Mouse (Mus musculus): ENCODE measurements around the gene Ankrd55.

DNA sequence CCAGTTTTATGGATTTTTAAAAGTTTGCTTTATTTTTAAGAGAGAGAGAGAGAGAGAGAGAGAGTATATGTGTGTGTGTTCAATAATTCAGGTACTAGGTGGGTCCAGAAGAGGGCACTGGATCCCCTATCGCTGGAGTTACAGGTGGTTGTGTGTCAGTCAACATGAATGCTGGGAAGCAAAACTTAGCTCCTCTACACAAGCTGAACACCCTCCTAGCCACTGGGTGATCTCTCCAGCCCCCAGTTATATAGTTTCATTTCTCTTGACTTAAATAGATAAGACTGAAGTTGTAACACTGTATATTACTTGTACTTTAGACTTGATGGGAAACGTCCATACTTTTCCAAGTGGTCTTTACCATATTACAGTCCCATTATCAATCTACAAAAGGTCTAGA lies 136.0 kb downstream of the Ankrd55 start:
- TF ChIP-seq POLR2A (IDR thresholded peaks at IDR 0.05; ENCODE audit: borderline replicate concordance, low read depth, low read length) = no peak
- no peak for TF ChIP-seq CTCF (IDR thresholded peaks at IDR 0.05; ENCODE audit: low read depth, low read length)

Measured in bone marrow macrophage, adult 2 months (primary cell).